In genomic region chr4:42949676-42950051, GRCm38 (mm10) we compare ENCODE assay signal across 8 mouse cellular contexts. TPM values are rescaled to one million over a fixed set of nuclear protein-coding genes. Genes with fewer than 3 reads are reported as not detected.
DNase-seq lines count a peak whose midpoint lies in the region; ATAC-seq and TF ChIP-seq lines count a peak whose summit lies in the region.

Dnajb5 (plus strand) TSS chr4:42949814.

- in situ Hi-C loops in ES-E14 (cut with MboI; ENCODE audit: low sequenced_read_pairs in 2 of 2, unreplicated experiment in 2 of 2) = no loop called here

- H3K27ac ChIP-seq in ES-E14 (ENCODE audit: insufficient read depth, low read depth, low read length, poor library complexity, severe bottlenecking) = peak within 1 kb of the TSS; percentile 79
- peak within 1 kb of the TSS; percentile 98 for H3K27ac ChIP-seq in forebrain, embryonic 15.5 days (replicated peaks)

- peak; percentile 94 for DNase-seq in ES-E14 (ENCODE audit: low read depth, low spot score)
- DNase-seq in cerebellum, adult 11-12 months = peak; percentile 100
- DNase-seq in heart, postnatal 25 days (ENCODE audit: low spot score) = peak; percentile 98
- DNase-seq in layer of hippocampus, adult 18-20 months (ENCODE audit: low spot score in 2 of 2) = peak; percentile 99
- DNase-seq in lung, adult 2 months = peak; percentile 99
- peak; percentile 89 to 92 for DNase-seq in thymus, adult 18-20 months

- peak within 1 kb of the TSS; percentile 85 for H3K9ac ChIP-seq in ES-E14 (ENCODE audit: insufficient read depth, low read depth, low read length, poor library complexity, severe bottlenecking)
- peak within 1 kb of the TSS; percentile 99 for H3K9ac ChIP-seq in forebrain, embryonic 15.5 days (replicated peaks)

- intact Hi-C loops in heart, postnatal 25 days (cut with DNase I) = no loop called here

- peak within 1 kb of the TSS; percentile 96 for H3K4me2 ChIP-seq in forebrain, embryonic 15.5 days (replicated peaks)

- peaks cover 6 to 17% of the 10 kb centered on the region in 2 experiments; a peak in 3 of 4 replicates for H3K4me1 ChIP-seq in ES-E14 (ENCODE audit: control insufficient read depth in 2 of 2, insufficient read depth in 2 of 2, low read length in 2 of 2, poor library complexity in 1 of 2)
- H3K4me1 ChIP-seq in forebrain, embryonic 15.5 days = peaks cover 83% of the 10 kb centered on the region
- peaks cover 6% of the 10 kb centered on the region for H3K4me1 ChIP-seq in lung, adult 2 months (ENCODE audit: control insufficient read depth, insufficient read depth, low read length)

- TF ChIP-seq POLR2A in lung, adult 2 months (IDR thresholded peaks at IDR 0.05; ENCODE audit: borderline replicate concordance, extremely low read depth, low read depth, low read length) = no peak

- H3K4me3 ChIP-seq in ES-E14 (ENCODE audit: insufficient read depth in 1 of 2, low read depth in 1 of 2, low read length in 2 of 2, poor library complexity in 1 of 2, severe bottlenecking in 1 of 2) = peak within 1 kb of the TSS; percentile 83 to 96
- H3K4me3 ChIP-seq in forebrain, embryonic 15.5 days = peak within 1 kb of the TSS; percentile 92
- H3K4me3 ChIP-seq in lung, adult 2 months (replicated peaks; ENCODE audit: extremely low read depth, low read depth, low read length) = peak within 1 kb of the TSS; percentile 84

- TF ChIP-seq CTCF in lung, adult 2 months (IDR thresholded peaks at IDR 0.05; ENCODE audit: insufficient read depth, low read length) = no peak

- H3K36me3 ChIP-seq in ES-E14 (ENCODE audit: control insufficient read depth, insufficient read depth, low read length, poor library complexity, severe bottlenecking) = no peaks in the 10 kb centered on the region
- H3K36me3 ChIP-seq in forebrain, embryonic 15.5 days = no peaks in the 10 kb centered on the region

- H3K27me3 ChIP-seq in forebrain, embryonic 15.5 days = no peaks in the 10 kb centered on the region

- peak; percentile 94 for ATAC-seq in forebrain, embryonic 15.5 days (replicated peaks)
- ATAC-seq in neutrophil, adult 5-6 weeks (ENCODE audit: extremely low read depth, insufficient number of reproducible peaks, low FRiP score, poor library complexity, severe bottlenecking) = peak; percentile 92

- WGBS in forebrain, embryonic 15.5 days = under 1% methylated on average over 38 of the region's 39 CpGs
- WGBS in lung, adult 2 months = 1% methylated on average over 38 of the region's 39 CpGs

- H3K9me3 ChIP-seq in ES-E14 (ENCODE audit: control insufficient read depth, insufficient read depth, low read depth, low read length) = no peaks in the 10 kb centered on the region
- no peaks in the 10 kb centered on the region for H3K9me3 ChIP-seq in forebrain, embryonic 15.5 days

TF ChIP-seq in ES-E14, 5 proteins besides CTCF, POLR2A, EP300 and RAD21:
- TF ChIP-seq ZC3H11A (IDR thresholded peaks at IDR 0.05; ENCODE audit: borderline replicate concordance, low read depth, low read length) = no peak
- TF ChIP-seq CHD2 (IDR thresholded peaks at IDR 0.05; ENCODE audit: low read depth, low read length) = peak; percentile 87
- TF ChIP-seq MAFK (IDR thresholded peaks at IDR 0.05; ENCODE audit: insufficient read depth, low read depth, low read length) = no peak
- TF ChIP-seq HCFC1 (IDR thresholded peaks at IDR 0.05; ENCODE audit: borderline replicate concordance, insufficient read depth, low read length) = no peak
TF ChIP-seq in ES-E14: peak in this region for 1.

RNA-seq across cellular contexts. Expression of gene Dnajb5, which starts in this region (rescaled TPM):
- total RNA-seq in ES-E14 (2012; rRNA removed) = 11.8 and 13.3 TPM in 2 replicates
- 49.3 and 55.1 TPM in 2 replicates for polyA plus RNA-seq in forebrain, embryonic 15.5 days (2015; fragmentation: Nextera tagmentation; extraction: Ambion mirVana)
- 10 to 100 TPM; 83.5 to 93.2 TPM for total RNA-seq in heart, postnatal 25 days (2021)
- 100 to 1,000 TPM; 197 to 234 TPM for total RNA-seq in layer of hippocampus, adult 18-20 months (2021)
- 20.0 and 22.1 TPM in 2 replicates for polyA plus RNA-seq in lung, adult 2 months (2012; rRNA removed)
- 8.5 and 8.8 TPM in 2 replicates for total RNA-seq in neutrophil, adult 5-6 weeks (2017)

Comparison
In these comparisons a context has a peak if more than half of its experiments do, and no peak if none do; other contexts are left out.
1. Peak in every context shown above with its lines: DNase-seq, ATAC-seq, H3K4me3 ChIP-seq and H3K27ac ChIP-seq.